Mouse (Mus musculus) megakaryocyte, adult 5-6 weeks (primary cell): Measurements from ENCODE around the gene Tcea2. TPM values are rescaled to one million over a fixed set of nuclear protein-coding genes. Genes with fewer than 3 reads are reported as not detected.

Source experiments
- ATAC-seq: 2 replicates; pipeline ENCODE4 v1.8.0; 2016; ENCODE audit warnings: mild to moderate bottlenecking, inconsistent platforms; ENCODE audit not compliant: poor library complexity, severe bottlenecking
- total RNA-seq, 2 experiments: library from RNA; stranded (forward) in 1 of 2; stranded (reverse) in 1 of 2; fragments of 153-499, 151-499 nt in 1 of 2; fragments of 221-1000, 200-1000 nt in 1 of 2; gene quantifications; 2 replicates each; pipeline versions ENCODE4 v1.2.3 to v1.2.4; 2015 to 2017

The Tcea2 gene
- total RNA-seq, 2 experiments from 2014 or later = 8.2 to 9.4 TPM

DNA sequence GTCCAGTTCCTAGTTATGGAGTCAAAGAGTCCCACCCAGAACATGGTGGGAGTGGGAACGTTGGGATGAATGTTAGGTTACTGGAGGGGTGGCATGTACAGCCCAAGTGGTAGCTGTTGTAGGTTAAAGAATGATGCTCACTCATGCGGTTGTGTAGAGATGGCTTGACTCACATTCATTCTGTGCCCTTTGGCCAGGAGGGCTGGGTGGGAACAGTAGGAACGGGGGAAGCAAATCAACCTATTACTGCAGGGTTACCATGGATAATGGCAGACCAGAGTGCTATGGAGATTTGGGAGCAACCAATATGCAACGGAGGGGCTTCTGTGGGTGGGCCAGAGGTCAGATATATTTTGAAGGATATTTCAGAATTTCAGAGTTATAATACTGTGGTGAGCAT, 5.2 kb upstream of the Tcea2 start:
- no peak for ATAC-seq

DNA sequence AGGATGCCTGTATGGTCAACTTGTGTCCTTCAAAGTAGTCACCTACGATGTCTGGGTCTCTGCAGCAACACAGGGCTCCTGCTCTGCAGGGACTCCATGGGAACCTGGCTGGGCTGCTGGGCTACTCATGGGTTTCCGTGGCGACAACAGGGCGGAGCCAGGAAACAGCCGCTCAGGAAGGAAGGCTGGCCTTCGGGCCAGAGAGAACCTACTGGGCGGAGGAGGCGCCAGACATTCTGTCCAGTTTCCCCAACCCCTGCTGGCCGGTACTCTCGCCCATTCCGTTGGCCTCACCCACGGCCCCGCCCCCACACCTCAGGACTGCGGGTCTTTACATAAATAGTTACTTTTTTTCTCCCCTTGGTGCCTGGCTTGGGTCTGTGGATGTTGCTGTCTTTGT, 4.7 kb upstream of the Tcea2 start:
- ATAC-seq = peak; percentile 59

DNA sequence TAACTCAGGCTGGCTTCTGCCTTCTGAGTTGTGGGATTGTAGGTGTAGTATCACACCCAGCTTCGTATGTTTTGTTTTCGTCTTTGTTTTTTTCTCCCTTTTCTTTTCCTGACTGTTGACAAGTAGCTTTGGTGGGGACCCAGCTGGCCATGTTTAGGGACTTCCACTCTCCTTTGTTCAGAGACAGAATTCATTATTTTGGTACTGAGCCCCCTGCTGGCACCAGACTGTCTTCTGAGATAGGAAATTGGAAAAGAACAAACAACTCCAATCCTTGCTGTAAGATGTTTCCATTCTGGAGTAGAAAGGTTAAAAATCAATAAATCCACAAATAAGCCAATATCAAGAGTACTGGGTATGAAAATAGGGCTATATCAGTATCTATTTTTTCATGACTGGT, 3.7 kb upstream of the Tcea2 start:
- ATAC-seq = no peak

DNA sequence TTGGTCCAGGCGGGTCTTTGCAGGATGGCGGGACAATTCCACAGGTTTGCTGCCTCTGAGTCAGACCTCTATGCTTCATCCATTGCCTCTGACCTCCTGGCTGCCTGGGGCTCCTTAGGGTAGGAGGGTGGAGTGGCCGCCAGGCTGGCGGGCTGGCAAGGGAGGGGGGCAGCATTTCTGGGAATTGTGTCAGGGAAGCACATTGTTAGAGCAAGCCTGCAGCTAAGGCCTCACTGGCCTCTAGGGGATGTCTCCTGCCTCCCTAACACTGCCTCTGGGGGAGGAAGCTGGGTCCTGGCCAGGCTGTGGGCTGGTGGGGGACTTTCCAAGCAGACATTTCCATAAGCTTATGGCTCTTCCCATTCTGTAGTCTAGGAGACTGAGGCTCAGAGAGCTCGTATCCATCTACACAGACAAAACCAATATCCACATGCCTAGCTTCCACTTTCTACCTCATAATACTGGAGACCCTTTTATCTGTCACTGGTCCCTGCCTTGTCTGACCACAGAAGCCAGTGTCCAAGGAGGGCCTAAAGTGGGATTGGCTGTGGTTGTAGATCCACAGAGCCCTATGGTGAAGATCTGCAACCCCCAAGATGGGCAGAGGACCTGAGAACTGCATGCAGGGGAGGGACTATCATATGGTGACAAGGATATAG, 2.9 kb upstream of the Tcea2 start:
- no peak for ATAC-seq

DNA sequence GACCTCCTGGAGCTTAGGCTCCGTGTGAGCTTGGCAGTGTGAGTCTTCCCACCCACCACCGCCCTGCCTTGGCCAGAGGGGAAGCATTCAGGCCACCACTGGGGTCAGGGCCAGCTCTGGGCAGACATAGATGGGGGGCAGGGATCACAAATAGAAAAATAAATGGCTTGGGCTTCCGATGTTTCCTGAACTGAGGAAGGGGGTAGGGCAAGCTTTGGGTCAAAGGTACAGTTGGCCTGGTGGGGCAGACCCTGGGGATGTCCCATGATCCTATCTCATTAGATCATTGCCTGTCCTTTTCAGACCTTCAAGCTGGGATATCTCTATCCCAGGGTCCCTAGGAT, 2.4 kb upstream of the Tcea2 start:
- no peak for ATAC-seq

DNA sequence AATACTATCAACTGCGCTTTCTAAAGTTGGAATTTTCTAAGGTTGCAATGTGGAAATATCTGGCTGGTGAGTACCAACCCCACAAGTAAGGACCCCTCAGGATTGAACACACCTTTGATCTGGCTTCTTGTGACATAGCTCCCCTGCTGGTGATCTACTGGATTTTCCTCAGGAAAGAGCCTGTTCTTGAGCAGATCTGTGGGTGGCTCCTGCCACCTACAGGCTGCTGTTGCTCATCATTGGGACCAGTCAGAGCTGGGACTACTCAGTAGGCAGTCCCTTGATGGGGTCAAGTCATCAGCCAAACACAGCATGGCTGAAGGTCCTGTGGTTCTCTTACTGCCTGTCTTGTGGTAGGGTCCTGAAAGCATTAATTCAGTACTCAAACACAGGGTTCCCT, 1.3 kb upstream of the Tcea2 start:
- peak; percentile 67 for ATAC-seq

DNA sequence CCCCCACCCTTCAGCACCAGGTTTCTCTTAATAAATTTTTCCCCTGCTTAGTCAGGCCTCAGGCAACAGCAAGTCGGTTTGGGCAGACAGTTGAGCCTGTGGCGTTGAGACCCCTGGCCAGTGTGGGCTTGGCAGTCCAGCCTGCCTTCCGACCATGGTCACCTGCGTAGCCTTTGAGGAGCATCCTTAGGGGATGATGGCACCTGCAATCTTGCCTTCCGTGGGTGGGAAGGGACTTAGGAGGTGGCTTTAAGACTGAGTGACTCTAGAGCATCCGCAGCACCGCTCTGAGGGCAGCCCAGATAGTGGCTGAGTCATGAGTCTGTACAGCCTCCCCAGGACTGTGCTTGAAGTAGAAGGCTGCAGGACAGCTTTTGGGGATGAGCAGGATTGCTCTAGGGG, 607 bp downstream of the Tcea2 start:
- ATAC-seq = peak; percentile 6; the same call in 1 of the 2 replicates

DNA sequence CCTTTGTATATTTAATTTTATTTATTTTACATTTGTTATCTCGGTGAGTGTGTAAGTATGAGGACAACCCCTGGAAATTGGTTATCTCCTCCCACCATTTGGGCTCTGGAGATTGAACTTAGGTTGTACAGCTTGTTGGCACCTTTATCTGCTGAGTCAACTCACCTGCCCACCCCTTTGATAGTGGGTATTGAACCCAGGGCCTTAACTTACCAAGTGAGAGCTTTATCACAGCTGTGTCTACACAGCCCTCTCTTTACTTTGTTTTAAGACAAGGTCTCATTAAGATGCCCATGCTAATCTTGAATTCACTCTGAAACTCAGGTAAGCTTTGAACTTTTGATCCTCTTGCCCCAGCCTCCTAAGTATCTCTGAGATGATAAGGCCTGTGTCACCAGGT, 1.9 kb downstream of the Tcea2 start:
- no peak for ATAC-seq

DNA sequence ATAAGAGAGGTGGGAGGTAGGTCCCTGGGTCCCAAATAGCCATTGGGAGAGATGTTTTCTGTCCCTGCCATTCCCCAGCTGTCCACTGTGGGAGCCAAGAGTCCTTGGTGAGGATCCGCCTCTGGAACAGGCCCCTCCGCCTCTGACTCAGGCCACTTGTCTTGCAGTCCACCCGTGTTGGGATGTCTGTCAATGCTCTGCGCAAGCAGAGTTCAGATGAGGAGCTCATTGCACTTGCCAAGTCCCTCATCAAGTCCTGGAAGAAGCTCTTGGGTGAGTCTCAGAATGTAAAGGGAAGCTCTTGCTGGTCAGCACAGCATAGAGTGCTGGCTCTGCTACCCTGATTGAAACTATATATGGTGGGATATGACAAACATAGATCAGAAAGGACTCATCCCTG, 3.3 kb downstream of the Tcea2 start:
- no peak for ATAC-seq

DNA sequence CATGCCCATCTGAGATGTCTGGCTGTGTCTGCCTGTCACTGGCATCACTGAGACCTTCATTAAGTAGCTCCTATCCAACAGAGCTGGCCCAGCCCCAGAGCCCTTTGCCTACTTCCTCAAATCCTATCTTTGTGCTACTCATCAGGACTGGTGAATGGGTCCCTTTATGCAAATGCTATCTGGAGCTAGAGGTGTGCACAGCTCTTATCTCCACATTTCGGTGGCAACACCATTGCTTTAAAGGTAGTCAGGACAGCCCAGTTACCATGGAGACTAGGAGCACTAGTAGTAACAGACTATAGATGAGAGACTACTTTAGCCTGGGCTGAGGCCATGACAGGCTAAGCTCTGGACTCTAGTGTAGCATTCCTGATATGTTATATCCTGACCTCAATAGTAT, 4.6 kb downstream of the Tcea2 start:
- ATAC-seq = peak; percentile 22; the same call in 1 of the 2 replicates

DNA sequence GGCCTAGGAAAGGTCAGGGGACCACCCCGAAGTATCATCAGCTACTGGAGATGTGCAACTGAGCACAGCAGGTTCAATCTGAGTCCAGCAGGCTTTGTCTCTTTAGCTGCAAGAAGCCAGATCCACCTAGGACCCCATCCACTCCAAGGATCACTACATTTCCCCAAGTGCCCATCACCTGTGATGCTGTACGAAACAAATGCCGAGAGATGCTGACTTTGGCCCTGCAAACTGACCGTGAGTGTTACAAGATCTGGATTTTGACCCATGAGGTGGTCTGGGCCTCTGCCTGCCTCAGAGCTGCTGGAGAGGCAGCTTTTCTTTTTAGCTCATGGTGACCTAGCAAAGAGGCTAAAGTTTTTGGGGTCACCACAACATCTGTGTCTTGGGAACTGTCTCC, 5.6 kb downstream of the Tcea2 start:
- no peak for ATAC-seq

DNA sequence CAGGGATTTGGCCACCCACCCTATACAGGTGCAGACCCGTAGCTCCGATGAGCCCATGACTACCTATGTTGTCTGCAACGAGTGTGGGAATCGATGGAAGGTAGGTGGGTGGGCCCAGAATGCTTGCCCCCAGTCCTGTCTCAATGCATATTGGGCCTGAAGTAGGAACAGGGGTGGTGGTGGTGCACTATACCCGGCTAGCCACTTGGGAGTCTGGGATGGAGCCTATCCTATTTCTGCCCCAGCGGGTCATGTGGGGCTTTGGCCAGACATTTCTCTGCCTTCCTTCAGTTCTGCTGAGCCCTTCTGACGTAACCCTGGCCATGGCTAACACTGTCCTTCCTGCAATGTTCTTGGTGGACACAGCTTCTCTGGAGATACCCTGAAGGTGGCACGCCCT, 7.5 kb downstream of the Tcea2 start:
- no peak for ATAC-seq

DNA sequence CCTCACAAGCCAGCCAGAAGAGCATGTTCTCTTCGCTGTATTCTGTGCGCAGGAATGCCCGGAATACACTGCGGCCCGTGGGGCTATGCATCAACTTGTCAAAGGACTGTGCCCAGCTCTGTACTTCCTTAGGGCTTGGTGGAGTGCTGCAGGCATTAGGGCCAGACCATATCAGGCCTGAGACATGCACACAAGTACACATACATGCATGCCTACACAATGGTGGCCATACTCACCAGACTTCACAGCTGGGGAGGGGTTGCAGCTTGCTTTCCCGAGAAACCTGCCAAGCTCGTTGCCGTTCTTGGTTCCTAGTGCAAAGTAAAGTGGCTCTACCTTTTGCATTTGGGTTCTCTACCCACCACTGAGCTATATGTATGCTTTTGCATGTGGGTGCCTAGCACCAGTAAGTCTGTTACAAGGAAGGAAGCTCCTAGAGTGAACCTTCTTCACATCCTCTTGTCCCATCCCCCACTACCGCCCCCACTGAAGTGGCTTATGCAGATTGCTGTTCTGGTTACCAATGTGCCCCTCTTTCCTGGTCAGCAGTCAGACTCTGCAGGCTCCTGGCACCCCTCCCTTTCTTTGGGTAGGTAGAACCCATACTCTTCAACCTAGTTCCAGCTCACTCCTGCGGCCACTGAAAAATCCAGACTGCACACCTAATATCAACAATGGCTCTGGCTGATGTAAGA, 9.5 kb downstream of the Tcea2 start:
- ATAC-seq = no peak

DNA sequence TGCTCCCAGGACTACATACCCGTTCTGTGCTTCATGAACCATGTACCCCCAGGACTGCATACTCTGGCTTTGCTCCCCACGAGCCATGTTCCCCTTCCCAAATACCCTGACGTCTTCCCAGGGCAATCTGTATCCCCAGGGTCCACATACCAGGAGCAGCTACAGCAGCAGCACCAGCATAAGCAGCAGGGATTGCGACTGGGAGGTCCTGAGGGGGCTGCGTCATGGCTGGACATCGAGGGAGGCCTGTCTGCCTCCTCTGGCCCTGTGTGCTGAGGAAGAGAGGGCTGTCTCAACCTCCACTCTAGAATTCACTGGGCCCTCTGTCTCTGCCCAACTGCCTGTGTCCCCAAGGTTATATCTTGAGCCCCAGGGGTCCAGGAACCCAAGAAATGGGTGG, 11.0 kb downstream of the Tcea2 start:
- ATAC-seq = no peak

DNA sequence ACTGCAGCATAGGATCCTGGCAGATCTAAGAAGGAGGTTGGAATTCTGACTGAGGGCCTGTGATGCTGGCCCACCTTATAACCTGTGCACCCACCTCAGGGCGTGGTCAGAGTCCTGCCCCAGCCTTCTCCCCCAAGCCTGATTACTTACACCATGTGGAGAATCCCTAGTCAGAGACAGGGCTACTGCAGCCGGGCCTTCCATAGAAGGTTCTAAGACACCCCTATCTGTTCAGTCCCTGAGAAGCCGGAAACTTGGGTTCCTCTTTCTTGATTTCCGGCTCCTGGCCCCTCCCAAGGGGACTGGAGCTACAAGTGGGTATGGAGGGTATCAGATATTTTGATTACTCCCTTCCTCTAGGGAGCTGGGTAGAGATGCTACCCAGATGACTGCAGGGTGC, 11.5 kb downstream of the Tcea2 start:
- ATAC-seq = peak; percentile 50

DNA sequence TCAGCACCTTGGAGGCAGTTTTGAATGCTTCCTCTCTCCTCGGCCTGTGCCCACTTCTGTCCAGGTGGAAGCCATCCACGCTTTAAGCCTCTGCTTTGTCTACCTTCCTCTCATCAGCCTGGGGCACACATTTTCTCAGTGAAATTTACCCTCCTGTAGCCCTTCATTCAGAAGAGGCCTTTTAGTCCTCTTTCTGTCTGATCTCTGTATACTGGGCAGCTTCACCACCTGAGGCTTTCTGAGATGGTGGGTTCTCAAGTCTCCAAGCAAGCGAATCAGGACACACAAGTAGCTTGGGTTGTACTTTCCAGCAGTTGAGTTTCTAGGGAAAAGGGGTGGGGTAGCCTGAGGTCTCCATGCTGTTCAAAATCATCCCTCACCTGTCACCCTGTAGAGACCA, 12.2 kb downstream of the Tcea2 start:
- ATAC-seq = no peak

DNA sequence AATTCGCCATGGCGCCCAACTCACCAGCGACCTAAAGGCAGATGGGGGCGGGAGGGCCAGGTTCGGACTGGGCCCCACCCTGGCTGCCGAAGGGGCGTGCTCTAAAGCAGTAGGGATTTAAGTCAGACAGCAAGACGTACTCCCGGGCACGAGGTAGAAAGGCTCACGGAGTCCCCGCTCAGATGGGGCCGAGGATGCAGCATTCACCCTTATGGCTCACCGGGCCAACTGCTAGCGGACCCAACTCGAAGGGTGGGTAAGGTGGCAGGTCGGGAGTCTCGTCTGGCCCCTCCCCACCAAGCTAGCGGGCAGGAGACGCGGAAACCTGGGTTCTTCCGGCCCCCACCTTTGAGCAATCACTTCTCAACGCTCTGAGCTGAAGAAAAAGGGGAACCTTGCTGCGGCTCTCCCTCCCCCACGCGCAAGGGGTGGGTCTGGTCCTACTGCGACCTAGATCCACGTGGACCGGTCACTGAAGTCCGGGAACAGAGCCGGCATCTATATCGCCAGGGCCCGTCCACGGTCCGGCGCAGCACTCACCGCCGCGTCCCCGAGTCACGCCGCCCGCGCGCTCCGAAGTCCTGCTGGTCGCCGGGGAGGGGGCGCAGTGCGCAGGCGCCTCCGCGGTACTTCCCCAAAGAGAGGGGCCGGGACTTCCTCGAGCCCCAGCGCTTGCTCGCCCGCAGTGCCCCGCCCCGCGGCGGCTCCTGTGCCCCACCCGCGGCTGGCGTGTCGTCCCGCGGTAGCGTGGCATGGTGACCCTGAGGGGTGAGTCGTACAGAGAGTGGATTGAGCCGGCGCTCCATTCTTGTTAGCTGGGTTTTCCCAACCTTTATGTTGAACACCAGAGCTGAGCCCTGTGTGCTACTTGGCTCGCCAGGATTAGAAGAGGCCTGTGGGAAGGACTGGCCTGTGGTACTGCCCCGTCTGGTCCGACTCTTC, 13.5 kb downstream of the Tcea2 start, which contains the start of gene Rgs19:
Rgs19 (minus strand) TSS at position 639 of the 942 bp plus-strand sequence.
- ATAC-seq = peak; percentile 75

DNA sequence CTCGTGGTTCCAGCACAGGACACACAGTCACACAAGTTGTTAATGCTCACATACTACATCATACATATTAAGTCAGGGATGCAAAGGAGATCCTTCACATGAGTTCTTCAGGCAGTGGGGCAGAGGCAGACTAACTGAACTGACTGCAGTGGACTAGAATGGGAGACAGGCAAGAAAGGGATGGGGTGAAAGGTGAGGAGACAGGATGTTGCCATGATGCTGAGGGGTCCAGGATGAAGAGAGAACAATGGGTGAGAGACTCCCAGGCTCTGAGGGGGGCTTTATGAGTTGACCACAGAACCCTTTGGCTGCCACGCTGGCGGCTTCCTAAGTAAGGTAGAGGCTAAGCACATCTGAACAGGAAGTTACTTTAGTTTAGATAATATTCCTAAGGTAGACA, 14.5 kb downstream of the Tcea2 start:
- ATAC-seq = no peak

DNA sequence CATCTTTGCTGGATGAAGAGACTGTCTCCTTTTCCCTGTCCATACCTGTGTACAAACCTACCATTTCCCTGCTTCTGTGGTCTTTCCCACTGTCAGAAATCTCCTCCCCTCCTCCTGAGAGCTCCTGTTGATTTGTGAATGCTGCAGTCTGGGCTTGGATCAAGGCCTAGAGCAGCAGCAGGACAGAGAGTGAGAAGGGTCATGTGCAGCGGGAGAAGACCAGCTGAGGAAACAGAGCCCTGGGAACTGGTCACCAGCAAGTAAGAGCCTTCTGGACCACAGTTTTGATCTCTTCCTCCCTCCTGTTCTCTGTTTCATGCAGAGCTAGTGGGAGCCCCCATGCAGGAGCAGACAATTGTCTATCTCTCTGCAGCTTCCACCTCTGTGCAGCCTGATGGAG, 15.7 kb downstream of the Tcea2 start:
- no peak for ATAC-seq

DNA sequence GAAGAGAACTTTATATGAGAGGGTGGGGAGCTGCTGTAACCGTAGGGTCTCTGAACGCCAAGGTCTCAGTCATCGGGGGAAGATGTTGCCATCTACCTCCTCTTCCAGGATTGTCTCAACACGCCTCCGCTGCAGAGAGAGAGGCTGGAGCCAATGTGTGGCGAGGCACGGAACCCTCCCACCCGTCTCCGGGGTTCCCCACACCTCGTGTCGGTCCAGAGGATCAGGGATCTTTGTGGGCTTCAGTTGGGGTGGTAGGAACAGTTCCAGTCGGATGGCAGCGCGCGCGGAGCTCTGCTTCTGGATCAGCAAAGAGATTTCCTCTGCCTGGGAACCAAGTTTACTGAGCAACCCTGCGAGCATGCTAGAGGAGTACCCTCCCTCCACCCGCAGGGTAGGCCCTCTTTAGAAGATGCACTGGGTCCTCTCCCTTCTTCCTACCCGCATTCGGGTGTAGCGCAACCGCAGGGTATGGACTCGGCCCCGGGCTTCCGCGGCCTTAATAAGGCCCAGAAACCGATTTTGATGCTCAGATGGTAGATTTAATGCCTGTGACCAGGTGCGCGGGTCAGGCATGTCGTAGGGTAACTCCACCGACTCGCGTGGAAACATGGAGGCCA, 16.8 kb downstream of the Tcea2 start:
- ATAC-seq = no peak

DNA sequence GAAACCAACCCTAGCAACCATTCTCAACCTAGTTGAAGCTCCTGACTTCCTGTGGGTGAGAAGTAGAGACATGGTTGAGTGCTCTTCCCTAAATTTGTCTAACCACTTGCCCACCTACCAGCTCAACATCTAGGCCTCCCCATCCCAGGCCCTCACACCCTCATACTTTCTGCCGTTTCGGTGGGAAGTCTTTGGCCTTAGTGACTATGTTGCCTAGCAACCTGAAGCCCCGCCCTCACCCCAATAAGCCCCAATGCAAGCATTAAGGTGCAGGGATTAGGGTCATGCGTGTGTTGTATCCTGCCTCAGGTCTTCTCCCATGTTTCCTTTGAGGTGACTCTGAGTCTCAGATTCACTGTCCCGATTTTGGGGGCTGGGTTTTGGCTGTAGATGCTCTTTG, 18.1 kb downstream of the Tcea2 start, which contains the start of gene Lkaaear1:
Lkaaear1 (minus strand) TSS at position 202 of the 400 bp plus-strand sequence.
- no peak for ATAC-seq
